Mouse (Mus musculus) G1E (cell line): ENCODE measurements around the gene Homez. TPM values are rescaled to one million over a fixed set of nuclear protein-coding genes. Genes with fewer than 3 reads are reported as not detected.

ENCODE experiments used
- ATAC-seq: 2 replicates; pipeline ENCODE4 v1.8.0; 2016; ENCODE audit warnings: mild to moderate bottlenecking; ENCODE audit not compliant: insufficient number of reproducible peaks, poor library complexity, low FRiP score, severe bottlenecking; ENCODE audit errors: extremely low read depth
- DNase-seq: peaks from one replicate; pipeline ENCODE4 v3.0.0; 2012; ENCODE audit warnings: low spot score
- H3K27me3 ChIP-seq: 2 replicates; pipeline ENCODE4 v1.6.1; 2012; ENCODE audit warnings: mild to moderate bottlenecking, low read length, inconsistent platforms; ENCODE audit not compliant: insufficient read depth
- H3K36me3 ChIP-seq: replicated peaks from 2 replicates; pipeline ENCODE3; 2012; ENCODE audit warnings: mild to moderate bottlenecking, inconsistent platforms
- H3K4me1 ChIP-seq: 2 replicates; pipeline ENCODE4 v1.6.1; 2012; ENCODE audit warnings: low read depth, low read length, inconsistent platforms, mixed read lengths; ENCODE audit not compliant: insufficient read depth
- H3K4me3 ChIP-seq: 2 replicates; pipeline ENCODE4 v1.5.1; 2012; ENCODE audit warnings: low read depth, mild to moderate bottlenecking, inconsistent platforms, low read length, moderate library complexity, mixed read lengths
- H3K9me3 ChIP-seq: replicated peaks from 2 replicates; pipeline ENCODE4 v1.6.1; 2012; ENCODE audit warnings: inconsistent platforms
- CTCF ChIP-seq: IDR thresholded peaks from 2 replicates; pipeline ENCODE4 v1.5.1; 2012; ENCODE audit warnings: low read depth, low read length, inconsistent platforms, mixed read lengths
- GATA1 ChIP-seq: IDR thresholded peaks from 2 replicates; pipeline ENCODE4 v1.6.1; 2012; ENCODE audit warnings: borderline replicate concordance, low read length, inconsistent platforms, mixed read lengths
- GATA2 ChIP-seq: IDR thresholded peaks from 2 replicates; pipeline ENCODE4 v1.6.1; 2012; ENCODE audit warnings: low read depth, low read length, inconsistent platforms, borderline replicate concordance
- POLR2AphosphoS5 ChIP-seq: IDR thresholded peaks from 2 replicates; pipeline ENCODE4 v1.6.1; 2012; ENCODE audit warnings: low read depth, low read length, inconsistent platforms; ENCODE audit not compliant: insufficient replicate concordance
- TAL1 ChIP-seq: conservative IDR thresholded peaks from 2 replicates; pipeline ENCODE4 v1.6.1; 2012; ENCODE audit warnings: low read depth, low read length, inconsistent platforms, mixed read lengths
- polyA plus RNA-seq: library from polyadenylated mRNA; stranded (reverse); fragments of >175 nt; gene quantifications from 2 replicates; pipeline ENCODE4 v1.2.3, GENCODE M21; 2012
- total RNA-seq, 2 experiments: library from RNA; stranded (forward) in 1 of 2; stranded (reverse) in 1 of 2; fragments of 200-1000 nt in 1 of 2; fragments of >200 nt in 1 of 2; fragmentation: Nextera tagmentation in 1 of 2; gene quantifications; 2 replicates each; pipeline ENCODE4 v1.2.3; 2014 to 2017

Gene Homez
- 9.2 and 10.0 TPM in 2 replicates for total RNA-seq (2014; fragmentation: Nextera tagmentation)
- 8.1 and 8.4 TPM in 2 replicates for total RNA-seq (2017)
- 1.2 and 1.3 TPM in 2 replicates for polyA plus RNA-seq

GRCm38 (mm10) chr14:54870861-54871260, at the start of gene Homez:
Gene Homez (minus strand): TSS chr14:54870961.
- Histone ChIP-seq H3K27me3 (no peaks in the 10 kb centered on the region), H3K4me3 (no peak within 1 kb of the TSS), H3K36me3 (peaks cover 4% of the 10 kb centered on the region), H3K9me3 (no peaks in the 10 kb centered on the region), H3K4me1 (peaks cover 15% of the 10 kb centered on the region)
- TF ChIP-seq GATA2: no peak
- TF ChIP-seq CTCF: no peak
- no peak for TF ChIP-seq TAL1
- no peak for TF ChIP-seq POLR2AphosphoS5
- TF ChIP-seq GATA1: no peak
- no peak for ATAC-seq
- DNase-seq: no peak

GRCm38 (mm10) chr14:54920076-54920685, 49.4 kb upstream of the Homez start:
- no peak for TF ChIP-seq GATA2
- TF ChIP-seq POLR2AphosphoS5: no peak
- no peak for TF ChIP-seq CTCF
- no peak for TF ChIP-seq TAL1
- TF ChIP-seq GATA1: no peak
- H3K4me3 ChIP-seq: no peak overlapping the region
- ATAC-seq: no peak
- H3K9me3 ChIP-seq: no peaks in the 10 kb centered on the region
- peaks cover 50% of the 10 kb centered on the region for H3K27me3 ChIP-seq
- DNase-seq: no peak
- H3K4me1 ChIP-seq: peaks cover 8% of the 10 kb centered on the region
- H3K36me3 ChIP-seq: no peaks in the 10 kb centered on the region

DNA sequence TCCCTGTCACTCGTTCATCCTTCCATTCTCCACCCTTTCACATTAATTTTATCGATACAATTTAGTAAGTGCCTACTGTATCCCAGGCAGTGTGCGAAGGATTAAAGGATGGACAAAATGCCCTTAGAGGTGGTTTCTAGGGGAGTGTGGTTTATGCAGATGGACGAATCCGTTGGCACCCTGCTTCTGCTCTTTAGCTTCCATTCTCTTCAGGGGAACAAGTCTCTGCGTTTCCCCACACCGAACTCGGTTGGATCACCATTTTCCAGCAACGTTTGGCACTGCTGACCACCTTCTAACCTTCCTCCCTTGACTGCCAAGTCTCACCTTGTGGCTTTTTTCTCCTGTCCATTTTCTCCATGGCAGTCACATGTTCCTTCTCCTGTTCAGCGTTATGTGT, 42.6 kb upstream of the Homez start:
- no peaks in the 10 kb centered on the region for H3K36me3 ChIP-seq
- ATAC-seq: no peak
- DNase-seq: no peak
- no peaks in the 10 kb centered on the region for H3K9me3 ChIP-seq
- peaks cover 2% of the 10 kb centered on the region; the same call in 1 of the 2 replicates for H3K4me1 ChIP-seq
- no peak overlapping the region for H3K4me3 ChIP-seq
- H3K27me3 ChIP-seq: peaks cover 51% of the 10 kb centered on the region
- TF ChIP-seq POLR2AphosphoS5 (no peak), TAL1 (no peak), GATA1 (no peak), CTCF (no peak), GATA2 (no peak)

DNA sequence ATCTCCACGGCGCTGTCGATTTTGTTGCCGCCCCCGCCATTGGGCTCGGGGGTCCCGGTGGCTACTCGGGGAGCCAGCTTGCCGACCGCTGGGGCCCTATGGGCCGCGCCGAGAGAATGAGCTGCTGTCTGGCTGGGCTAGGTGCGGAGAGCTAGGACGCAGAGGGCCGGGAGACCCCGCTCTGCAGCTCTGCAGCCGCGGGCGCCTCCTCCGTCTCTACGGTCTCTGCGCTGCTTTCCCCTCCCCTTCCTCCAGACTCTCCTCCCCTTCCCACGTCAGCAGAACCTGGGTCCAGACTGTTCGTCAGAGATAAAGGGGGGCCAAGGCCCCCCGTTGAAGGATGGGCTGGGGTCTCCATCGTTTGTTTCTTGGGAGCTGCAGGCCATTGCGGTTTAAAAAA, 42.1 kb upstream of the Homez start, which contains the start of gene Slc22a17:
Gene Slc22a17, minus strand, starts transcription at position 247 of the 400 bp plus-strand sequence.
- DNase-seq (no peak), ATAC-seq (no peak)
- H3K4me3 ChIP-seq: no peak within 1 kb of the TSS
- H3K27me3 ChIP-seq: peaks cover 56% of the 10 kb centered on the region
- TF ChIP-seq CTCF (no peak), GATA2 (no peak), TAL1 (no peak), POLR2AphosphoS5 (no peak), GATA1 (no peak)
- no peaks in the 10 kb centered on the region for H3K9me3 ChIP-seq
- H3K4me1 ChIP-seq: peaks cover 2% of the 10 kb centered on the region; the same call in 1 of the 2 replicates
- no peaks in the 10 kb centered on the region for H3K36me3 ChIP-seq

GRCm38 (mm10) chr14:54912109-54912850, 41.5 kb upstream of the Homez start:
- no peaks in the 10 kb centered on the region for H3K9me3 ChIP-seq
- peaks cover 59% of the 10 kb centered on the region for H3K27me3 ChIP-seq
- TF ChIP-seq GATA2: no peak
- TF ChIP-seq POLR2AphosphoS5: no peak
- TF ChIP-seq GATA1: no peak
- TF ChIP-seq TAL1: no peak
- DNase-seq (no peak), ATAC-seq (no peak)
- peaks cover 2% of the 10 kb centered on the region for H3K4me1 ChIP-seq
- no peak overlapping the region for H3K4me3 ChIP-seq
- no peaks in the 10 kb centered on the region for H3K36me3 ChIP-seq

DNA sequence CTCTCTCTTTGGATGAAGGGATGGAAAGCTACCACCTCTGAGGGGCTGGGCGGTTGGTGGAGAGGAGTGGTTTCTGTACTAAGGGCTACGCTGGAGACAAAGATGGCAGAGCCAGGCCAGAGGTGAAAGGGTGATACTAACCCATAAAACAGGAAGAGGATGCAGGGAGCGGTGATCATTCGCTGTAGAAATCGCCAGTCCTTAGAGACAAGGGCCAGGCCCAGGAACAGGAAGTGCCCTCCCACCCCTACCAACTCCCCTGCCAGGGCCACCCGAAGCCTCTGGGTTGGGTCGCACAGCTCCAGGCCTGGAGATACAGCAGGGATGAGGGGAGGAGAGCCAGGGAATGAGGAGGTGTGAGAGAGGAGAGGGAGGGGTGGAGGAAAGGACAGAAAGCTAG, 37.9 kb upstream of the Homez start:
- Histone ChIP-seq H3K4me3 (no peak overlapping the region), H3K9me3 (no peaks in the 10 kb centered on the region), H3K36me3 (no peaks in the 10 kb centered on the region), H3K27me3 (peaks cover 62% of the 10 kb centered on the region), H3K4me1 (peaks cover 2% of the 10 kb centered on the region)
- TF ChIP-seq TAL1: no peak
- TF ChIP-seq GATA2: no peak
- TF ChIP-seq CTCF: no peak
- no peak for TF ChIP-seq POLR2AphosphoS5
- TF ChIP-seq GATA1: no peak
- ATAC-seq (no peak), DNase-seq (no peak)
